Mouse (Mus musculus) cortical plate, adult 2 months (tissue): ENCODE results near the gene Adprm.

Source experiments
- CTCF ChIP-seq: fragments of 200-500 bp; IDR thresholded peaks from 2 replicates; pipeline ENCODE4 v1.5.1; 2011; ENCODE audit warnings: mild to moderate bottlenecking, control low read depth, low read length; ENCODE audit not compliant: insufficient read depth; ENCODE audit errors: extremely low read depth
- POLR2A ChIP-seq: fragments of 200-500 bp; IDR thresholded peaks from 2 replicates; pipeline ENCODE4 v1.6.1; 2011; ENCODE audit warnings: mild to moderate bottlenecking, low read length, control low read depth; ENCODE audit not compliant: insufficient read depth; ENCODE audit errors: extremely low read depth

DNA sequence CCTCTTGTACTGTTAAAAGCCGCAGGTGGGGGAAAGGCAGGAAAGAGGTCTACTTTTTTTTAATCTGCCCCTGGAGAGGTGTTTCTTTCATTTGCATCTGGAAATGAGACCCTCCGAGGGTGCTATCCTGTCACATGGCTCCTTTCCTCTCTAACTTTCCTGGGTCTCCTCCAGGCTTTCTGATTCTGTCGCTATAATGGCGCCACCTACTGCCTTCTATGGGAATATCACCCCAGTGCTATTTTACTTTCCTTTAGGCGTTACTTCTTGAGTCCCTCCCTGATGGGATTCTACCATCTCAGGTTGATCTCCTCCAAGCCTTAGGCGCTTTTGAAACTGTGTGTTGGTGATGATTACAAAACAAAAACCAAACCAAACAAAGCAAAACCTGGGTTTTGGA lies 47.8 kb upstream of the Adprm start:
- TF ChIP-seq CTCF (peak; percentile 49), POLR2A (no peak)
